Mouse (Mus musculus) adrenal gland, postnatal 4 days (tissue): ENCODE data around the gene Gm17490. TPM values are rescaled to one million over a fixed set of nuclear protein-coding genes. Genes with fewer than 3 reads are reported as not detected.
"Not testable (repeated sequence)": the region's sequence is repeated elsewhere in the genome, so short reads cannot be mapped to it uniquely, and the experiment has no call there.

Source experiments
- DNase-seq, 2 experiments: peaks; one replicate each; pipeline ENCODE4 v3.0.0; 2021 to 2022; ENCODE audit warnings: low spot score in 2 of 2, mixed read lengths in 2 of 2
- total RNA-seq, 2 experiments: library from RNA; stranded (reverse); gene quantifications; 2 replicates each; pipeline ENCODE4 v1.2.3; 2021

Gene Gm17490
- total RNA-seq, 2 experiments from 2014 or later: not detected

GRCm38 (mm10) chr2:11635471-11636137, 9.5 kb upstream of the Gm17490 start:
- no peak for DNase-seq

GRCm38 (mm10) chr2:11635035-11635434, 9.0 kb upstream of the Gm17490 start:
- DNase-seq: no peak

GRCm38 (mm10) chr2:11623726-11624125, 2.3 kb downstream of the Gm17490 start:
- DNase-seq: no peak

- DNase-seq: no peak
Measured at GRCm38 (mm10) chr2:11623173-11623572, 2.9 kb downstream of the Gm17490 start.

GRCm38 (mm10) chr2:11619598-11619997, 6.5 kb downstream of the Gm17490 start:
- no peak for DNase-seq

- no peak for DNase-seq
Measured at GRCm38 (mm10) chr2:11616846-11617245, 9.2 kb downstream of the Gm17490 start.

GRCm38 (mm10) chr2:11612939-11613338, 13.1 kb downstream of the Gm17490 start:
- DNase-seq: not testable (repeated sequence)

GRCm38 (mm10) chr2:11606718-11607117, 19.3 kb downstream of the Gm17490 start:
- DNase-seq: not testable (repeated sequence)

- DNase-seq: no peak
Measured at GRCm38 (mm10) chr2:11604911-11605310, 21.2 kb downstream of the Gm17490 start.

- DNase-seq: no peak
Measured at GRCm38 (mm10) chr2:11604053-11604452, 22.0 kb downstream of the Gm17490 start, which contains the start of gene Rbm17. Rbm17 (minus strand) TSS chr2:11604153.

- DNase-seq: peak; percentile 88 to 93
Measured at GRCm38 (mm10) chr2:11602506-11603489, 23.3 kb downstream of the Gm17490 start.

GRCm38 (mm10) chr2:11601795-11602194, 24.3 kb downstream of the Gm17490 start:
- no peak for DNase-seq

- no peak for DNase-seq
Measured at GRCm38 (mm10) chr2:11597906-11598305, 28.2 kb downstream of the Gm17490 start.

- no peak for DNase-seq
Measured at GRCm38 (mm10) chr2:11596690-11597089, 29.4 kb downstream of the Gm17490 start.

GRCm38 (mm10) chr2:11587996-11588395, 38.1 kb downstream of the Gm17490 start:
- DNase-seq: no peak

- DNase-seq: no peak
Measured at GRCm38 (mm10) chr2:11579399-11579798, 46.7 kb downstream of the Gm17490 start.

GRCm38 (mm10) chr2:11578187-11578586, 47.9 kb downstream of the Gm17490 start:
- DNase-seq: no peak

Other genes starting within 250 kb of the Gm17490 start
- 10 to 100 TPM; 37.2 to 38.1 TPM for gene Pfkfb3, start 72.2 kb downstream of the Gm17490 start, total RNA-seq
- gene Rbm17, start 22.1 kb downstream of the Gm17490 start, total RNA-seq: 100 to 1,000 TPM; 136 to 154 TPM
- gene Il2ra, start 16.5 kb upstream of the Gm17490 start, total RNA-seq: under 1 TPM; 0.14 TPM
- gene Il15ra, start 79.0 kb upstream of the Gm17490 start, total RNA-seq: 10 to 100 TPM; 12.1 to 17.7 TPM
- gene Fbh1, start 151.3 kb upstream of the Gm17490 start, total RNA-seq: 100 to 1,000 TPM; 103 to 109 TPM
- 10 to 100 TPM; 91.5 to 94.8 TPM for gene Ankrd16, start 151.6 kb upstream of the Gm17490 start, total RNA-seq